Mouse (Mus musculus) adrenal gland, postnatal 36 days (tissue): ENCODE results near the gene Faah. TPM values are rescaled to one million over a fixed set of nuclear protein-coding genes. Genes with fewer than 3 reads are reported as not detected.
A peak's percentile ranks its signal among the peaks of the same experiment; 100 is the strongest.

Experiments
- DNase-seq, 2 experiments: peaks; one replicate each; pipeline ENCODE4 v3.0.0; 2021; ENCODE audit warnings: mixed read lengths in 1 of 2
- total RNA-seq, 2 experiments: library from RNA; stranded (reverse); gene quantifications; 2 replicates each; pipeline ENCODE4 v1.2.3; 2021

Faah gene
- total RNA-seq, 2 experiments from 2014 or later = 2.6 to 3.4 TPM

- no peak for DNase-seq
Measured at GRCm38 (mm10) chr4:116001206-116001605, 16.5 kb downstream of the Faah start.

DNA sequence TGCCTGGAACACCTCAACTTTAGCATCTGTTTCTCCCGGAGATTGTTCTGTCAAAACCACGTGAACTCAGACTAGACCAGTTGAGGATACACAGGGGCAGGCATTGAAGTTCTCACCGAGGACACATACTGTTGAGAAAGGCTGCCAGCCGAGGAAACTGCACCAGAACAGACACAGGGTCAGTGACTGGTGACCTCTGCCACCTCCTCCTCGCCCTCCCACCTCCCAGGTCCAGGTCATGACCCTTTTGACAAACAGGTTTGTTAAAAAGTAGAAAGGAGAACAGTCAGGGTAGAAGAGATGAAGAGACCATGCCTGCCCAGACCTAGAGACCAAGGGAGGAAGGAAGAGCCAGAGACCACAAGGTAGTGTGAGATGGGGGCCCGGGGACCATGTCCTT is 17.1 kb downstream of the Faah start:
- DNase-seq = no peak

DNA sequence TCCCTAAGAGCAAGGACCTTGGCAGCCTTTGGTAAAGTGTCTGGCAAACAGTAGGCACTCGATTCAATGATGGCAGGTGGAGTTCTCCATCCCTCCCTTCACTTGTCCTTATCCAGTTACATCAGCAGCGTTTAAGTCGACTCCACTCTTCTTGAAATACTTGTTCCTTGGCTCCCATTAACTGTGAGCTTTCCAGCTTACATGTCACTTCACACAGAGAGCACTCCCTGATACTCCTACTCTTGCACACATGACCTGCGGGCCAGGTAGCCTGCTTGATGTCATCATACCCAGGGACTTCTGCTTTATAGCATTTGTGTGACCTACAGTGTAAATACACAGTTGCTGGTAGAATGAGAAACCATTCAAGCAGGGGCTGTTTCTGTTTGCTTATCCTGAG is 21.0 kb downstream of the Faah start:
- no peak for DNase-seq

DNA sequence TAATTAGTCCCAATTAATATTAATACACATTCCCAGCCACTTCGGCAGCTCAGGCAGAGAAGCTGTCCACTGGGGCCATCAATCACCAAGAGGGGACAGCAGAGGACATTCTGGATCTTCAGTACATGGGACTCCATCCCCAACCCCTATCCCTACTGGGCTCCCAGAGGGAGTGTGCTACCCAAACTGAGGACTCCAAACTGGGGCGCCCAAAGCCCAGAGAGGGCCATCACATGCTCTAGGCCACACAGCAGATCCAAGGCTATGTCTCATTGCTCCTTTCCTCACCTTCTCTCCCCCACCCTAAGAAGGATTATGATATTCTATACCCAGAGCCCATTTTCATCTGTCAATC is 22.4 kb downstream of the Faah start:
- no peak for DNase-seq

DNA sequence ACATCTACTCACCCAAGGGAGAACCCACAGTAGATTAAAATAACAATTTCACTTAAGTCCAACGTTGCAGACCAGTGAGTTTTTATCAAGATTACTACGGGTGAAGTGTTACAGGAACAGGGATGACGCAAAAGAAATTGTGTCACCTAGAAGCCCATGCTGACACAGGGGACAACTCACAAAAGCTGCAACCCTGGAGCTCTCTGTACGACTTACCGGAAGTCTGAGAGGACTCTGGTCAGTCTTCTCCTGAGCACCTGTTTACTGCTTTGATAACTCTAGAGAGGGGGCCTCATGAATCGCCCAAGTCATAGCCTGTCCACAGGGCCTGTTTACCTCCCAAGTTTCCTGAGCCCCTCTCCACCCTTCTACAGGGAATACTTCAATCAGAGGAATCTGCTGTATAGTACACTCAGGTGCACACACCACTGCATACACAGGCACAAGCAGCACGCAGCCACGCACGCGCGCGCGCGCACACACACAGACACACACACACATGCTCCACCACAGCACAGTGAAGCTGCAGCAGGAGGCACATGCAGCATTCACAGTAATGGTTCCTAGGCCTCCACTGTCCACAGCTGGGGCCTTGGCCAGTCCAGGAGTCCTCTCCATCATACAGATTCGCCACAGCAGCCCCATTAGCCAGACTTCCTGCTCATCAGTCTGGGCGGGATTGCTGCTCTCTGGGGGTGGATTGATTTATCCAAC is 22.9 kb downstream of the Faah start:
- no peak for DNase-seq

- DNase-seq = no peak
Measured at GRCm38 (mm10) chr4:115989382-115989781, 28.3 kb downstream of the Faah start.

GRCm38 (mm10) chr4:115987858-115988530 is 29.7 kb downstream of the Faah start:
- no peak for DNase-seq

GRCm38 (mm10) chr4:115987436-115987835 is 30.3 kb downstream of the Faah start:
- no peak for DNase-seq

DNA sequence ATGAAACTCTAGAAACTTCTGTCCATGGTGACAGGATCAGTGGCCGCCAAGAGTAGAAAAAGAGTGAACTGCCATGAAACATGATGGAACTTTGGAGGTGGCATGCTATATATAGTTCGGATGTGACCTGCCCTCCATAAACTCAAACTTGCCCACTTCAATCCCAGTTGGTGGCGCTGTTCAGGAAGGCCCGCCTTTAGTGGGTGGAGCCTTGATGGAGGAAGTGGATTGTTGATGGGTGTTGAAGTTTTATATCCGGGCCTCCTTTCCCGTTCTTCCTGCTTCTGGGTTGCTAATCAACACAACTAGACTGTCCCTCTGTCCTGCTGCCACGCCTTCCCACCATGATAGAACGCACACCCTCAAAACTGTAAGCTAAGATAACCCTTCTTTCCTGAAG is 32.8 kb downstream of the Faah start:
- no peak for DNase-seq

GRCm38 (mm10) chr4:115984111-115984510 is 33.6 kb downstream of the Faah start:
- DNase-seq = peak; percentile 86 to 89

DNA sequence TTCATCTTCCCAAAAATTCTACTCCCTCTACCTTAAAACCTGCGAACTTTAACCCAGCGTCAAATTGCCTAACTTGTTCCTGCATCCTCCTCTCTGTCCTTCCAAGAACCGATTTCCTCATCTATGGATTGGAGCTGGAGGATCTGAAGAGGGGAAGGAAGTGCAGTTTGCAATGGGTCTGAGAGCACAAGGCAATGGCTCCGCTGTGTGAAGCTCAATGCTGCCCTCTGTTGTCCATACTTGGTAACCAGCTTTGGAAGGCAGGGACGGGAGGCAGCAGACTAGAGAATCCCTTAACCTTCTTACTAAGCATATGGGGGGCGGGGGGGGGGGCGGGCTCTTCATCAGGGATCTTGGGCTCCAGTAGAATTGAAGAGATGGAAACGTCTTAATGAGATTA is 37.0 kb downstream of the Faah start:
- DNase-seq = peak; percentile 59 to 77

DNA sequence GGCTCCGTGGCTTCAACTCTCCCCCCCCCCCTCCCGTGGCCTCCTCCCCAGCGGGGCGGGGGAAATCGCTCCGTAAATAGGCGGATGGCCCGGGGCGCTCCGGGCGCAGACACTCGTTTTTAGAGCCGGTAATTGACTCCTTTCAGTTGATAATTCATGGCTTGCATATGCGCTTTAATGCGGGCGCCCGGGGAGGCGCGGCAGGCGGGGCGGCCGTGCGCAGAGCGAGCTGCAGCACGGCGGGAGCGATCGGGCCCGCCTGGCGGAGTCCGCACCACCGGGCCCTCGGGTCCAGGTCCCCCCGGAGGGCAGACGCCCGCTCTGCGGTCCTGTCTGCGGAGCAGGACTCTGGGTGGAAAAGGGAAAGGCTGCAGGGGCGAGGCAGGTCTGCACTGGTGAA is 38.3 kb downstream of the Faah start:
- DNase-seq = peak in 1 of 2 experiments; percentile 7

GRCm38 (mm10) chr4:115978911-115979310 is 38.8 kb downstream of the Faah start:
- no peak for DNase-seq

DNA sequence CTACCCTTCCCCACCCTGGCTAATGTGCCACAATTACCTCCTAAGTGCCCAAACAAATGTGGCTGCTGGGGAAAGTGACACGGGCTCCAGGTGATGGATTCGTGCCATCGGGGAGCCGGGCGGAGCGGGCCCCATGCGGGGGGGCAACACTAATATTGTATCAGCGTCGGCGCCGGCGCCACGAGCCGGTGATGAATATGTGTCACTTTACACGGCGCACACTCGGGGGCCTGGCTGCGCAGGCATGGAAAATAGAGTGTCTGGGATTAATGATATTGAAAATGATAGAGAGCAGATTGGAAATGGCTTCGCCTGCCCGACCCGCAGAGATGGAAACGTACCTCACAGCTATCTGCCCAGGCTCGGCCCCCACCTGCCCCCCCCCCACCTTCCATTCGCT is 45.2 kb downstream of the Faah start:
- no peak for DNase-seq

GRCm38 (mm10) chr4:115964446-115964845 is 53.3 kb downstream of the Faah start:
- DNase-seq = peak; percentile 17 to 27

DNA sequence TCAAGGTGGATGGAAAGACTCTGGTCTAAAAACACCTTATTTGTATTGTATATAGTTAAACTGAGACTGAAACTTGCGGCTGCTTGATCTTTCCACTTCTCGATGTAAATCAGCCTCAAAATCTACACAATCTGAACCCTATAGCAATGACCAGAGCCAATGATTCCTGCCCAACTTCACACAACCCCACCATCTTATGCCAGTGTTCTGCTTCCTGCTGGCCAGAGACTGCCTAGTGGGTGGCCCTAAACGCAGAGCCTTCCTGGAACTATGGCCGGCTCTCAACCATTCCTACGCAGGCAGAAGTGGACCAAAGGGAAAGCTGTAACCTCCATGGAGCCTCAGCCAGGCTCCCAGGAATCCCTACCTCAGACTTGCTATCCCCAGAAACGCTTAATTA is 54.0 kb downstream of the Faah start:
- DNase-seq = no peak

- DNase-seq = peak; percentile 45 to 61
Measured at GRCm38 (mm10) chr4:115962671-115963412, 54.9 kb downstream of the Faah start.

DNA sequence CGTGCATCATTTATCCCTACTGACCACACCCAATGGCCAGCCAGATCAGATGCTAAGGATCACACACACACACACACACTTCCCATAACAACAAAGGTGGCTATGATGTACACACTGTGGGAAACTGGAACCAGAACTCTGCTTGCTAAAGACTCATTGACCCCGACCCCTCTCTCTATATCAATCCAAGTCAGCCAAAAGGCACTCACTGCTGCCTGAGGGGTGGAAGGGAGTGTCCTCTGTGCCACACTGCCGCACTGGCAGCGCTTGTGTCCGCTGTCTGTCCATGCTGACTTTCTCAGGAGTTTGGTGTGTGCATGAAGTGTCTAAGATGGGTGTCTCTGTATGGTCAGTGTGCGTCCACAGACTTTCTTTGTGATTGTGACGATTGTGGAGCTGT is 55.7 kb downstream of the Faah start:
- no peak for DNase-seq

GRCm38 (mm10) chr4:115959546-115959945 is 58.2 kb downstream of the Faah start:
- DNase-seq = no peak

GRCm38 (mm10) chr4:115955494-115955775 is 62.3 kb downstream of the Faah start:
- DNase-seq = no peak

GRCm38 (mm10) chr4:115954656-115955493 is 62.9 kb downstream of the Faah start:
- DNase-seq = no peak

DNA sequence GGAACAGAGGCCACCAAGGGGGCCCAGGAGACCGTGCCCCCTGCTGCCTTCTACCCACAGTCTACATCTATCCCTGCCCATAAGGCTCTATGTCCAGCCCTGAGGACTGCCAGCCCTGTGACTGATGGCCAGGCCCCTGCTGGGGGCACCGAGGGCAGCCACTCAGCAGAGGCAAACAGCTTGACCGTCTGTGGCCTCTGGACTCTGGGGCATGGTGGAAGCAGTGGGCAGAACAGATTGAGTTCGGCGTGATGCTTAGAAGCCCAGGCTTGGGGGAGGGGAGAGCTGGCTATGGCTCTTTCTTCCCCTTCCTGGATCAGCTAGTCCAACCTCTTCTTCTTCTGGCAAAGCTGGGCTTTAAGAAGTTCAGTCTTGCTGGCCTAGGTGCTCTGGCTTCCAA is 64.2 kb downstream of the Faah start:
- no peak for DNase-seq

- peak; percentile 61 to 67 for DNase-seq
Measured at GRCm38 (mm10) chr4:115952758-115953157, 65.0 kb downstream of the Faah start.
